Mouse (Mus musculus) stomach, embryonic 16.5 days (tissue): ENCODE data around the gene Mturn. TPM values are rescaled to one million over a fixed set of nuclear protein-coding genes. Genes with fewer than 3 reads are reported as not detected.

Experiments
- ATAC-seq: fragments of 200-750 bp; cut with Nextera tagmentation; 2 replicates; pipeline ENCODE4 v1.8.0; 2017; ENCODE audit warnings: moderate number of reproducible peaks, moderate TSS enrichment; ENCODE audit not compliant: insufficient read depth, low FRiP score
- H3K27ac ChIP-seq: fragments of 300-500 bp; sonication (generic); 2 replicates; pipeline ENCODE4 v1.5.1; 2014; ENCODE audit warnings: low read length
- H3K27me3 ChIP-seq: fragments of 300-500 bp; sonication (generic); 2 replicates; pipeline ENCODE4 v1.6.1; 2014; ENCODE audit warnings: low read length, control low read depth, mixed read lengths; ENCODE audit not compliant: control insufficient read depth, insufficient read depth
- H3K36me3 ChIP-seq: fragments of 300-500 bp; sonication (generic); 2 replicates; pipeline ENCODE4 v1.6.1; 2014; ENCODE audit warnings: low read length; ENCODE audit not compliant: control insufficient read depth, insufficient read depth
- H3K4me1 ChIP-seq: fragments of 300-500 bp; sonication (generic); 2 replicates; pipeline ENCODE4 v1.6.1; 2014; ENCODE audit warnings: low read length, control low read depth, mixed read lengths; ENCODE audit not compliant: control insufficient read depth, insufficient read depth
- H3K4me2 ChIP-seq: fragments of 300-500 bp; sonication (generic); 2 replicates; pipeline ENCODE4 v1.6.1; 2014; ENCODE audit warnings: low read depth, low read length, mixed read lengths
- H3K4me3 ChIP-seq: fragments of 300-500 bp; sonication (generic); replicated peaks from 2 replicates; pipeline ENCODE4 v1.5.1; 2014; ENCODE audit warnings: mild to moderate bottlenecking, low read length
- H3K9ac ChIP-seq: fragments of 300-500 bp; sonication (generic); 2 replicates; pipeline ENCODE4 v1.6.1; 2014; ENCODE audit warnings: low read length
- H3K9me3 ChIP-seq: fragments of 300-500 bp; sonication (generic); replicated peaks from 2 replicates; pipeline ENCODE4 v1.6.1; 2016; ENCODE audit warnings: low read length, control low read depth; ENCODE audit not compliant: control insufficient read depth
- WGBS: fragments of 180-500 bp; shearing (Covaris S2); extraction: QIAGEN DNeasy Blood & Tissue Kit; methylation state at CpG from one replicate; pipeline ENCODE4 v1.1.7; 2014; 5-methylcytosine and 5-hydroxymethylcytosine counted together
- polyA plus RNA-seq: library from polyadenylated mRNA; unstranded; fragments of >200 nt; fragmentation: Nextera tagmentation; extraction: Ambion mirVana; gene quantifications from 2 replicates; pipeline ENCODE4 v1.2.1, GENCODE M21; 2015

Gene Mturn
- polyA plus RNA-seq, 1 experiment from 2014 or later = 9.5 TPM

DNA sequence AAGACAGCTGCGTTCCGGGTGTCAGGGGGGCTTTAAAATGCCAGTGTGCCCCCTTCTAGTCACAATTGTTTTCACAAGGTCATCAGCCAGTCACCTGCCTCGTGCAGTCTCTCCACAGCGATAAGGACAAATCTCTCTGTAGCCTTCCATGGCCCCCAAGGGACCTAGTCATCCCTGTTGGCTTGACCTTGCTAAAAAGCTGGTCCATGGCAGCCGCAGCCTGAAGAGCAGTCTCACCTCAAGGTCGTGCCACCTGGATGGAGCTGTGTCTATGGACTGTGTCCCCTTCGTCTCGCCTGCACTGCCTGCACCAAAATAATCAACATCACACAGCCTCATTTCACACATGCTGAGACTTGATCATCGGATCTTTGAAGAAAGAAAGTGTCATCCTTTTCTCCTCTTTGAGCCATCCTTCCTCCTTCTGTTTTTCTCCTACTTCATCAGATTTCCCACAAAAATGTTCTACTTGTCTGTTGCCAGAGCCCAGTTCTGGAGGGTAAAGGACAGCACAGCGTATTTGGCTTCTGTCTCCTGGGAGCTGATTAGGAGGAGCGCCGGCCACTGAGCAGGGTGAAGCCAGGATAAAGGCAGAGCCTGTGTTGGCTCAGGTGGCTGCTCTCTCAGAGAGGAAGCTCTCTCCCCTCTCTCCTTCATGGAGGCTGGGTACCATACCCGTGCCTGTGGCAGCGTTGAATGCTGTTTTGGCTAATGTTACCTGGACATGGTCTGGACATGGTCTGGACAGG, 10.1 kb downstream of the Mturn start:
- no peak overlapping the region for H3K4me3 ChIP-seq
- H3K27me3 ChIP-seq = no peaks in the 10 kb centered on the region
- WGBS = 65% methylated on average over 14 of the region's 14 CpGs
- H3K36me3 ChIP-seq = no peaks in the 10 kb centered on the region
- no peak overlapping the region for H3K4me2 ChIP-seq
- no peaks in the 10 kb centered on the region for H3K9me3 ChIP-seq
- ATAC-seq = no peak
- H3K4me1 ChIP-seq = no peaks in the 10 kb centered on the region
- H3K9ac ChIP-seq = no peak overlapping the region
- no peak overlapping the region for H3K27ac ChIP-seq

DNA sequence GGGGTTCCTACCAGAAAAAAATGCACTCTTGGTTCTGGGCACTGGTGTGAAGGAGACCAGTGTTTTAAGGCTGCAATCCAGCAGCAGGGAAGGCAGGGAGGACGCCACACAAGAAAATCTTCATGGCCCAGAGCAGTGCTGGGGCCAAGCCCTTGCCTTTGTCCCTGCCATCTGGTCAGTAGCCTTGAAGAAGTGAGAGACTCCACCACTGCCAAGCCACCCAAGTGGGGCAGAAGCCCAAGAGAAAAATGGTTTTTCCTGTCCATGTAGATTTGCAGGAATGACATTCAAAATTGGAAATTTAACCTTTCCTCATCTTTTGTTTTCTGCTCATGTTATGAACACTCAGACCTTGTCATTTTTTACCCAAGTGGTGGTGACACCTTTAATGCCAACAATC, 10.8 kb downstream of the Mturn start:
- H3K9me3 ChIP-seq = no peaks in the 10 kb centered on the region
- no peak overlapping the region for H3K4me3 ChIP-seq
- H3K9ac ChIP-seq = no peak overlapping the region
- no peak overlapping the region for H3K27ac ChIP-seq
- no peaks in the 10 kb centered on the region for H3K27me3 ChIP-seq
- H3K4me2 ChIP-seq = no peak overlapping the region
- no peaks in the 10 kb centered on the region for H3K4me1 ChIP-seq
- no peaks in the 10 kb centered on the region for H3K36me3 ChIP-seq
- WGBS = 70% methylated on average over 1 of the region's 1 CpGs
- no peak for ATAC-seq

DNA sequence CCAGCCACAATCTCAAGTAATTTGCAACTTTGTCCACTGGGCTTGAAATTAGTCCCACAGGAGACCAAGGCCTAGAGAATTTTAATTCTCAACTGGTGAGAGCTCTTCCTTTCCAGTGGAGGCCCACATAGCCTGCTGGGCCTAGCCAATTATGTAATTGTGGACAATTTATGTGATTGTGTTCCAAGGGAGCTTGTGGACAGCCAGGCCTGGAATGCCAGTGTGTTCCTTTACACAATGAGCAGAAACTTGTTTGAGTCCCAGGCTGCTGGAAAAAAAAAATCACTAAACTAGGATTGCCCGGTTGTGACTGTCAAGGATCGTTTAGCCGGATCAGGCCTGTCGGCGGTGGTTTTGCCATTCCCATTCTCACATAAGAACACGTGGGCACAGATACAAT, 11.9 kb downstream of the Mturn start:
- ATAC-seq = no peak

DNA sequence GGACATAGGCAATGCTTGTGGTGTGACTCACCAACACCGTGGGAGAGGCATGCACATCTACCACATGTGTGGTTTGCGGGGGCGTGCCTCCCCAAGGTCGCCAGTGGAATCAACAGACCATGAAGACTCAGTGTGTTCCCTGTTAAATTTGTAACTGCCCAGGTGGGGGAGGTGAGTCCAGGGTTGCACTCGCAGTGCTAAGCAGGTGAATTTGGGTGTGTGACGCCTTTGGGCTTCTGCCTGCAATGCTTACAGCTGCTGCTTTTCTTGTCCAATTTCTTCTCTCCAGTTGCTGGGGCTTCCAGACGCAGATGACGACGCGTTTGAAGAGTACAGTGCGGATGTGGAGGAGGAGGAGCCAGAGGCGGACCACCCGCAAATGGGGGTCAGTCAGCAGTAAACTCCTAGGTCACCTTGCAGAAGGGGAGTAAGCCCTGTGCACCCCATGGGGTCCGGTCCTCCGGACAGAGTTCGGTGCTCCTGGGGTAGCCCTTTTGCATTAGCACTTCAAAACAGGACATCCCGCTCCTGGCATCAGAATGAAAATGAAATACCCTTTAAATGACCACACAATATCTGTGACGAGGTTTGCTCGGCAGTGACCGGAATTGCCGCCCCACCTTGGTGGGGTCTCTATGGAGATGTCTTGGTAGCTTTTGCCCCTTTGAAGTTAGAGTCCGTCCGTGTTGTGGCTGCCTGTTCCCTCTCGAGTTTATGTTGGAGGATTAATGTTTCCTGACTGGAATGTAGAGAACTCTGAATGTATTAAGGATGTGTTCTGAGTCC, 17.5 kb downstream of the Mturn start:
- peak overlapping the region; percentile 56 for H3K4me3 ChIP-seq
- H3K4me1 ChIP-seq = no peaks in the 10 kb centered on the region
- peak overlapping the region; percentile 98 for H3K4me2 ChIP-seq
- H3K9ac ChIP-seq = peak overlapping the region; percentile 69
- H3K27me3 ChIP-seq = no peaks in the 10 kb centered on the region
- 5% methylated on average over 24 of the region's 24 CpGs for WGBS
- H3K27ac ChIP-seq = no peak overlapping the region
- peak; percentile 39; the same call in 1 of the 2 replicates for ATAC-seq
- H3K36me3 ChIP-seq = no peaks in the 10 kb centered on the region
- H3K9me3 ChIP-seq = no peaks in the 10 kb centered on the region

More for the DNA sequence above, 11.9 kb downstream of the Mturn start:
- no peaks in the 10 kb centered on the region for H3K27me3 ChIP-seq
- H3K36me3 ChIP-seq = no peaks in the 10 kb centered on the region
- H3K4me2 ChIP-seq = no peak overlapping the region
- WGBS = 87% methylated on average over 6 of the region's 6 CpGs
- no peaks in the 10 kb centered on the region for H3K4me1 ChIP-seq
- H3K9me3 ChIP-seq = no peaks in the 10 kb centered on the region
- no peak overlapping the region for H3K27ac ChIP-seq
- no peak overlapping the region for H3K9ac ChIP-seq
- no peak overlapping the region for H3K4me3 ChIP-seq

DNA sequence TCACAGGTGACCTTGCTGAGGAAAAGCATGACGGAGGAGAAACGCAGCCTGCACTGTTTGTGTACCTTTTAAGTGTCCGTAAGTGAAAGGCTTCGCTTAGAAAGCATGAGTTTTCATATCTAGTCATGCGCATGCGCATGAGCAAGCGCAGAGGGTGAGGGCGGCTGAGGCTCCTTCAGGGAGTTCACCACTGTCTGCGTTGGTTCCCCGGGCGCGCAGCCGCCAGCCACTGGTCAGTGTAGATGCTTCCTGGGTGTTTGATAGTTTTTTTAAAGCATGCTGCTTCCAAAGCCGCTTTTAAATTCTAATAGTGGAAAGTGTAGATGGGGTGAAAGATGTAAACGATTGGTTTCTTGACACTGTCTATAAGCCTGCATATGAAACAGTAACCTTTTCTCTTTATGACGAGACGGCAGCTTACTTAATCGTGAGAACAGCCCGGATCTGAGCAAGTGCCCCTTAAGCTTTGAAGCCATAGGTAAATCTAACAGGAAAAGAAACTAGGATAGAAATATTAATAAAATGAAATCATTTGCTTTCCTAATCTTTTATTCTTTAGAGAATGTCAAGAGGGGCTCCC, 18.1 kb downstream of the Mturn start:
- H3K4me1 ChIP-seq = no peaks in the 10 kb centered on the region
- H3K27ac ChIP-seq = no peak overlapping the region
- H3K36me3 ChIP-seq = no peaks in the 10 kb centered on the region
- peak overlapping the region; percentile 69 for H3K9ac ChIP-seq
- H3K4me3 ChIP-seq = peak overlapping the region; percentile 56
- no peaks in the 10 kb centered on the region for H3K9me3 ChIP-seq
- peak; percentile 86; the same call in 1 of the 2 replicates for ATAC-seq
- peak overlapping the region; percentile 98 for H3K4me2 ChIP-seq
- H3K27me3 ChIP-seq = 0 out of 2 replicates have a peak, but pooled peaks cover 5% of the 10 kb centered on the region
- 3% methylated on average over 19 of the region's 19 CpGs for WGBS

DNA sequence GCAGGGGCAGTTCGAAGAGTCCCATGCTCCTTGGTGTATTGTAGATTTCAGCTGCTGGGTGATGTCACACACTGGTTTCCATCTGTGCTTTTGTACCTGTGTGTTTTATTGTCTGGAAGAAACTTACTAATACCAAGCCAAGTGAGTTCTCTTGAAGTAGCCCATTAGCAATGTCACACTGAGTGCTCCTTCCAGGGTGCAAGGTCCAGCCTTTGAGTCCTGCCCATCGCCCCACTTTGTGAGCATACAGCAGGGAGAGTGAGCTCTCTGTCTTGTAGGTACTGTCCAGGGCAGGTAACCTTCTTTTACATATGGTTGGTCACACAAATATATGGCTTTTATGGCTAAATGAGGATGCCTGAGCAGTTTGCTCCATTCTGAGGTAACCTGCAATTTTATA, 19.1 kb downstream of the Mturn start:
- Histone ChIP-seq H3K36me3 (no peaks in the 10 kb centered on the region), H3K27me3 (0 out of 2 replicates have a peak, but pooled peaks cover 6% of the 10 kb centered on the region), H3K27ac (no peak overlapping the region), H3K4me2 (no peak overlapping the region), H3K4me3 (no peak overlapping the region), H3K9ac (no peak overlapping the region), H3K9me3 (no peaks in the 10 kb centered on the region), H3K4me1 (no peaks in the 10 kb centered on the region)
- ATAC-seq = no peak
- 91% methylated on average over 2 of the region's 2 CpGs for WGBS

DNA sequence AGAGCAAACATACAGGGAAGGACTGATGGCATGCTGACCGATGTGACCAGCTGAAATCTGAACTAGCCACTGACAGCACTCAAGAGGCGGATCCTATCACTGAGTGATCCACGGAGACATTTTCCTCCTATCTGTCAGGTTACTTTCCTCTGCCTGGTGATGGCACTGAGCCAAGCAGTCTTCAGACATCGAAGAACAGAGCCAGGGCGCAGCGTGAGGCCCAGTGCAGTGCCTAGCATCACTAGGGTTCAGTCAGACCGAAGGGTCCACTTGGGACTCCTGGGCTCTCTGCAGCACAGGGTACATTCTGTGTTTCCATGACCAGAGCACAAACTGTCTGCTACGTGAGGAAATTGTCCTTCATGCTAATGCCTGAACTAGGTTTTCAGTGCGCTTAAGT, 20.5 kb downstream of the Mturn start:
- no peak overlapping the region for H3K9ac ChIP-seq
- ATAC-seq = no peak
- no peak overlapping the region for H3K4me2 ChIP-seq
- H3K27ac ChIP-seq = no peak overlapping the region
- no peaks in the 10 kb centered on the region for H3K36me3 ChIP-seq
- 74% methylated on average over 9 of the region's 9 CpGs for WGBS
- no peaks in the 10 kb centered on the region for H3K9me3 ChIP-seq
- 0 out of 2 replicates have a peak, but pooled peaks cover 6% of the 10 kb centered on the region for H3K27me3 ChIP-seq
- H3K4me1 ChIP-seq = no peaks in the 10 kb centered on the region
- H3K4me3 ChIP-seq = no peak overlapping the region

DNA sequence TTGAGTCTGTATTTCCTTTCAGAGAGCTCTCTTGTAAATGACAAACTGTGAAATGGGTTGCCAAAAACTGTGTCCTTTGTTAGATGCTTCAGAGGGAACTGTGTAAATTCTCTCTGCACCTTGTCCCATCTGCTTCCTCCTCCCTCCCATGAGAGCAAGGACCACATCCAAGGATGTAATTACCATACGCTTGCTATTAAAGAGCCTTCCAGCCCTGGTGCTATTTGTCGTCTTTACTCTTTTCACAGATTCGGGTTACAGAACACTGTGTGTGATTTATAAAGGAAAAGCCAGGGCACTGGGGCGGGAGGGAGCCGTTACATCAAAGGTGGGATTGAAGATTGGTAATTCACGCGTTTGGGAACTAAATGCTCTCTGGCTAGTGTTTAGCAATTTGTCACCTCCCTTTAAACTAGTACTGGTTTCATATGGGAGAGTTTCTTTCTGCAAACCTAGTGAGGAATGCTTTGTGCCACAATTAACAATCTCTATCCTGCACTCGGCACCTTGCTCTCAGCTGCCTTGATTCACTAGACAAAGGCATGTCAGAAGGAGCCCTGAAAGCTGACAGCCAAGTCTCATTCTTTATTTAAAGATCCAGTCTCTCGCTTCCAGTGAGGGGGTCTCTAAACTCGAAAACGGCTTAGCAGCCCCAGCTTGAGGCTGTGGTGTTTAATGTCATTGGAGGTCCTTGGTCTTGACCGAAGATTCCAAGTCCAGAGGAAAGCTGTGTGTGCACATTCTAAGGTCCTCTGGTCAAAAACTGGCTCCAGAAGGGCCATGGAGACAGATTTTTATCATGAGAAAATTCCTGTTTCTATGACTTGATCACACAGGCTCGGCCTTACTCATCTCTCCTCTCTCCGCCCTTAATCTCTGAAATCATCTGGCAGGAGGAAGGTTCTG, 22.5 kb downstream of the Mturn start:
- H3K4me1 ChIP-seq = no peaks in the 10 kb centered on the region
- no peak overlapping the region for H3K27ac ChIP-seq
- H3K4me2 ChIP-seq = no peak overlapping the region
- 0 out of 2 replicates have a peak, but pooled peaks cover 6% of the 10 kb centered on the region for H3K27me3 ChIP-seq
- no peak for ATAC-seq
- H3K9ac ChIP-seq = no peak overlapping the region
- H3K4me3 ChIP-seq = no peak overlapping the region
- whole genome bisulfite sequencing = 28% methylated on average over 14 of the region's 14 CpGs
- H3K9me3 ChIP-seq = no peaks in the 10 kb centered on the region
- no peaks in the 10 kb centered on the region for H3K36me3 ChIP-seq
